Mouse (Mus musculus) stomach, embryonic 14.5 days (tissue): ENCODE data around the gene Exosc10. TPM values are rescaled to one million over a fixed set of nuclear protein-coding genes. Genes with fewer than 3 reads are reported as not detected.

ENCODE experiments used
- ATAC-seq: fragments of 200-750 bp; cut with Nextera tagmentation; 2 replicates; pipeline ENCODE4 v1.8.0; 2017; ENCODE audit warnings: low read depth, moderate TSS enrichment; ENCODE audit not compliant: insufficient number of reproducible peaks, insufficient read depth, low FRiP score
- H3K27ac ChIP-seq: fragments of 300-500 bp; sonication (generic); 2 replicates; pipeline ENCODE4 v1.5.1; 2014; ENCODE audit warnings: mild to moderate bottlenecking, low read length, moderate library complexity, mixed read lengths
- H3K27me3 ChIP-seq: fragments of 300-500 bp; sonication (generic); 2 replicates; pipeline ENCODE4 v1.6.1; 2014; ENCODE audit warnings: low read length, control low read depth, mixed read lengths; ENCODE audit not compliant: control insufficient read depth, insufficient read depth
- H3K36me3 ChIP-seq: fragments of 300-500 bp; sonication (generic); 2 replicates; pipeline ENCODE4 v1.6.1; 2014; ENCODE audit warnings: mild to moderate bottlenecking, control low read depth, low read length, moderate library complexity, mixed read lengths; ENCODE audit not compliant: control insufficient read depth, insufficient read depth
- H3K4me1 ChIP-seq: fragments of 300-500 bp; sonication (generic); 2 replicates; pipeline ENCODE4 v1.6.1; 2014; ENCODE audit warnings: low read length, control low read depth, mixed read lengths; ENCODE audit not compliant: control insufficient read depth, insufficient read depth
- H3K4me2 ChIP-seq: fragments of 300-500 bp; sonication (generic); replicated peaks from 2 replicates; pipeline ENCODE4 v1.6.1; 2014; ENCODE audit warnings: low read depth, low read length, control low read depth
- H3K4me3 ChIP-seq: fragments of 300-500 bp; sonication (generic); 2 replicates; pipeline ENCODE4 v1.5.1; 2014; ENCODE audit warnings: low read depth, low read length, control low read depth
- H3K9ac ChIP-seq: fragments of 300-500 bp; sonication (generic); replicated peaks from 2 replicates; pipeline ENCODE4 v1.6.1; 2014; ENCODE audit warnings: low read depth, mild to moderate bottlenecking, control low read depth, low read length, moderate library complexity, mixed read lengths
- H3K9me3 ChIP-seq: fragments of 300-500 bp; sonication (generic); 2 replicates; pipeline ENCODE4 v1.6.1; 2016; ENCODE audit warnings: low read depth, low read length, control low read depth; ENCODE audit not compliant: control insufficient read depth
- WGBS: fragments of 180-500 bp; shearing (Covaris S2); extraction: QIAGEN DNeasy Blood & Tissue Kit; methylation state at CpG from one replicate; pipeline ENCODE4 v1.1.7; 2014; 5-methylcytosine and 5-hydroxymethylcytosine counted together
- polyA plus RNA-seq: library from polyadenylated mRNA; unstranded; fragments of >200 nt; fragmentation: Nextera tagmentation; extraction: Ambion mirVana; gene quantifications from 2 replicates; pipeline ENCODE4 v1.2.1, GENCODE M21; 2014

The Exosc10 gene
- polyA plus RNA-seq, 1 experiment from 2014 or later, result 86.6 TPM

GRCm38 (mm10) chr4:148622485-148622884, 64.3 kb downstream of the Exosc10 start:
- ATAC-seq, result no peak
- Histone ChIP-seq H3K36me3 (peaks cover 70% of the 10 kb centered on the region), H3K27ac (no peak overlapping the region), H3K27me3 (no peaks in the 10 kb centered on the region), H3K4me1 (peaks cover 15% of the 10 kb centered on the region; the same call in 1 of the 2 replicates), H3K9ac (no peak overlapping the region), H3K9me3 (no peaks in the 10 kb centered on the region), H3K4me3 (no peak overlapping the region), H3K4me2 (no peak overlapping the region)
- WGBS, result 92% methylated on average over 4 of the region's 4 CpGs

GRCm38 (mm10) chr4:148623609-148624008, 65.4 kb downstream of the Exosc10 start:
- Histone ChIP-seq H3K9me3 (no peaks in the 10 kb centered on the region), H3K36me3 (peaks cover 63% of the 10 kb centered on the region), H3K4me2 (no peak overlapping the region), H3K27ac (no peak overlapping the region), H3K27me3 (no peaks in the 10 kb centered on the region), H3K9ac (no peak overlapping the region), H3K4me1 (peaks cover 15% of the 10 kb centered on the region; the same call in 1 of the 2 replicates), H3K4me3 (no peak overlapping the region)
- WGBS, result 94% methylated on average over 4 of the region's 4 CpGs
- ATAC-seq, result no peak

GRCm38 (mm10) chr4:148625010-148625409, 66.8 kb downstream of the Exosc10 start:
- Histone ChIP-seq H3K4me3 (peak overlapping the region; percentile 100), H3K36me3 (peaks cover 48% of the 10 kb centered on the region), H3K27me3 (no peaks in the 10 kb centered on the region), H3K27ac (no peak overlapping the region), H3K4me2 (peak overlapping the region; percentile 85), H3K9me3 (no peaks in the 10 kb centered on the region), H3K9ac (no peak overlapping the region), H3K4me1 (peaks cover 15% of the 10 kb centered on the region; the same call in 1 of the 2 replicates)
- ATAC-seq, result no peak
- WGBS, result 86% methylated on average over 10 of the region's 10 CpGs

- H3K4me1 ChIP-seq, result peaks cover 15% of the 10 kb centered on the region; the same call in 1 of the 2 replicates
- H3K27me3 ChIP-seq, result no peaks in the 10 kb centered on the region
- ATAC-seq, result peak; percentile 62
- peak overlapping the region; percentile 100 for H3K4me3 ChIP-seq
- peak overlapping the region; percentile 97 for H3K27ac ChIP-seq
- peak overlapping the region; percentile 85 for H3K4me2 ChIP-seq
- peaks cover 39% of the 10 kb centered on the region for H3K36me3 ChIP-seq
- no peaks in the 10 kb centered on the region for H3K9me3 ChIP-seq
- H3K9ac ChIP-seq, result peak overlapping the region; percentile 99
- under 1% methylated on average over 57 of the region's 57 CpGs for WGBS
These were observed 67.8 kb downstream of the Exosc10 start for GRCm38 (mm10) chr4:148625756-148626622.

GRCm38 (mm10) chr4:148626623-148627185, 68.5 kb downstream of the Exosc10 start, which contains the start of gene Tardbp:
Gene Tardbp, minus strand, starts transcription at chr4:148627019.
- no peaks in the 10 kb centered on the region for H3K27me3 ChIP-seq
- H3K9ac ChIP-seq, result peak within 1 kb of the TSS; percentile 99
- H3K27ac ChIP-seq, result peak within 1 kb of the TSS; percentile 97
- H3K4me3 ChIP-seq, result peak within 1 kb of the TSS; percentile 100
- H3K4me1 ChIP-seq, result peaks cover 15% of the 10 kb centered on the region; the same call in 1 of the 2 replicates
- peak within 1 kb of the TSS; percentile 85 for H3K4me2 ChIP-seq
- WGBS, result under 1% methylated on average over 51 of the region's 51 CpGs
- peak; percentile 95 for ATAC-seq
- H3K36me3 ChIP-seq, result peaks cover 32% of the 10 kb centered on the region
- H3K9me3 ChIP-seq, result no peaks in the 10 kb centered on the region

GRCm38 (mm10) chr4:148627246-148627645, 69.0 kb downstream of the Exosc10 start:
- 0 out of 2 replicates have a peak overlapping the region, but pooled peaks have one; percentile 99 for H3K9ac ChIP-seq
- 55% methylated on average over 3 of the region's 3 CpGs for WGBS
- H3K27me3 ChIP-seq, result no peaks in the 10 kb centered on the region
- no peak overlapping the region for H3K27ac ChIP-seq
- peak overlapping the region; percentile 42 for H3K4me2 ChIP-seq
- H3K4me3 ChIP-seq, result peak overlapping the region; percentile 100
- no peak; the same call in 1 of the 2 replicates for ATAC-seq
- H3K9me3 ChIP-seq, result no peaks in the 10 kb centered on the region
- H3K4me1 ChIP-seq, result peaks cover 15% of the 10 kb centered on the region; the same call in 1 of the 2 replicates
- H3K36me3 ChIP-seq, result peaks cover 26% of the 10 kb centered on the region

Other genes with a start within 250 kb of the Exosc10 start
- 16.9 and 17.1 TPM in 2 replicates for gene Ubiad1, start 113.7 kb upstream of the Exosc10 start, polyA plus RNA-seq
- 22.8 and 24.4 TPM in 2 replicates for gene Mtor, start 109.8 kb upstream of the Exosc10 start, polyA plus RNA-seq
- gene Angptl7, start 58.0 kb upstream of the Exosc10 start, polyA plus RNA-seq, result 4.2 and 4.6 TPM in 2 replicates
- 197 and 201 TPM in 2 replicates for gene Srm, start 33.1 kb downstream of the Exosc10 start, polyA plus RNA-seq
- gene Masp2, start 44.1 kb downstream of the Exosc10 start, polyA plus RNA-seq, result 0.67 TPM in 1 of 2 replicates, not detected in the other
- gene Tardbp, start 68.6 kb downstream of the Exosc10 start, polyA plus RNA-seq, result 154 and 159 TPM in 2 replicates
- gene Gm572, start 84.9 kb downstream of the Exosc10 start, polyA plus RNA-seq, result not detected in 2 replicates
- gene Casz1, start 246.0 kb downstream of the Exosc10 start, polyA plus RNA-seq, result 10.3 and 11.2 TPM in 2 replicates